ENCODE assay signal across 27 mouse cellular contexts in genomic region chr11:6216834-6217233, GRCm38 (mm10). TPM values are rescaled to one million over a fixed set of nuclear protein-coding genes. Genes with fewer than 3 reads are reported as not detected.
DNase-seq lines count a peak whose midpoint lies in the region; ATAC-seq and TF ChIP-seq lines count a peak whose summit lies in the region.
"Had no signal": no experiment of that assay in that cellular context is flagged by ENCODE, and none has a peak within 500 bp of the region (broad histone marks: within the 10 kb centered on the region; RNA-seq: fewer than 3 reads in every experiment).

No protein-coding gene starts in this region.

- no peak overlapping the region for H3K4me3 ChIP-seq in heart, embryonic 13.5 days
- H3K4me3 ChIP-seq in heart, adult 2 months, result no peak overlapping the region
- H3K4me3 ChIP-seq in MEL (ENCODE audit: control insufficient read depth in 1 of 2, insufficient read depth in 1 of 2, low read depth in 2 of 2, low read length in 2 of 2), result no peak overlapping the region
- H3K4me3 ChIP-seq: gastrocnemius, adult 2 months; heart, embryonic 12.5 days; hindbrain, embryonic 13.5 days; megakaryocyte, embryonic 14.5 days; midbrain, embryonic 13.5 days had no signal

- H3K27ac ChIP-seq in heart, embryonic 13.5 days (replicated peaks), result no peak overlapping the region
- no peak overlapping the region for H3K27ac ChIP-seq in heart, adult 2 months
- H3K27ac ChIP-seq in MEL (ENCODE audit: control insufficient read depth, low read depth, low read length), result no peak overlapping the region
- H3K27ac ChIP-seq: gastrocnemius, adult 2 months; hindbrain, embryonic 13.5 days; midbrain, embryonic 13.5 days had no signal

- no peaks in the 10 kb centered on the region for H3K4me1 ChIP-seq in heart, embryonic 13.5 days
- no peaks in the 10 kb centered on the region for H3K4me1 ChIP-seq in heart, adult 2 months (ENCODE audit: control insufficient read depth, insufficient read depth, low read length)
- H3K4me1 ChIP-seq in MEL (ENCODE audit: control insufficient read depth in 1 of 2, insufficient read depth in 2 of 2, low read length in 2 of 2), result no peaks in the 10 kb centered on the region
- H3K4me1 ChIP-seq: hindbrain, embryonic 13.5 days; midbrain, embryonic 13.5 days had no signal

- DNase-seq in heart, adult 2 months, result no peak
- peak; percentile 20 for DNase-seq in MEL (ENCODE audit: low read depth, low spot score)
- DNase-seq in brain, embryonic 14.5 days (ENCODE audit: low read depth), result peak; percentile 2
- peak; percentile 14 for DNase-seq in lung, postnatal 10 days
- no peak for DNase-seq in frontal cortex, postnatal 25 days (ENCODE audit: low spot score in 2 of 2)
- no peak for DNase-seq in kidney, postnatal 36 days
- no peak for DNase-seq in gastrocnemius, postnatal 25 days
- DNase-seq: adrenal gland, postnatal 14 days; cerebellum, adult 9-10 months; gastrocnemius, adult 2 months; kidney, adult 8-10 months; kidney, postnatal 10 days; right cerebral cortex, postnatal 25 days; thymus, postnatal 36 days had no signal

- intact Hi-C loops in heart, adult 2 months (cut with DNase I), result no loop called here

- H3K27me3 ChIP-seq in heart, embryonic 13.5 days (replicated peaks), result peaks cover 25% of the 10 kb centered on the region
- no peaks in the 10 kb centered on the region for H3K27me3 ChIP-seq in heart, adult 2 months (ENCODE audit: control insufficient read depth, insufficient read depth, low read length)
- H3K27me3 ChIP-seq in MEL (ENCODE audit: control insufficient read depth in 1 of 2, insufficient read depth in 2 of 2, low read length in 2 of 2), result peaks cover 0 to 1% of the 10 kb centered on the region in 2 experiments; a peak in 2 of 4 replicates
- H3K27me3 ChIP-seq: midbrain, embryonic 13.5 days had no signal

- no peak overlapping the region for H3K9ac ChIP-seq in heart, embryonic 13.5 days
- no peak overlapping the region for H3K9ac ChIP-seq in heart, adult 2 months (ENCODE audit: low read depth, low read length)
- H3K9ac ChIP-seq in MEL (ENCODE audit: control insufficient read depth, low read depth, low read length, poor library complexity, severe bottlenecking), result no peak overlapping the region
- H3K9ac ChIP-seq: heart, embryonic 12.5 days; hindbrain, embryonic 13.5 days; midbrain, embryonic 13.5 days had no signal

- H3K9me3 ChIP-seq in heart, embryonic 13.5 days, result no peaks in the 10 kb centered on the region
- H3K9me3 ChIP-seq in MEL (replicated peaks; ENCODE audit: insufficient read depth, low read length), result no peaks in the 10 kb centered on the region
- H3K9me3 ChIP-seq: heart, embryonic 12.5 days; hindbrain, embryonic 13.5 days; megakaryocyte, embryonic 14.5 days; midbrain, embryonic 13.5 days had no signal

- TF ChIP-seq RAD21 in MEL (IDR thresholded peaks at IDR 0.05; ENCODE audit: low read depth, low read length), result no peak

- TF ChIP-seq EP300 in heart, adult 2 months (IDR thresholded peaks at IDR 0.05; ENCODE audit: insufficient read depth, low read depth, low read length), result no peak
- no peak for TF ChIP-seq EP300 in MEL (IDR thresholded peaks at IDR 0.05; ENCODE audit: low read depth in 1 of 2, low read length in 2 of 2)

- WGBS in heart, embryonic 13.5 days, result 30% methylated on average over 3 of the region's 3 CpGs
- 42% methylated on average over 3 of the region's 3 CpGs for WGBS in heart, adult 2 months

- no peaks in the 10 kb centered on the region for H3K79me2 ChIP-seq in heart, adult 2 months (replicated peaks; ENCODE audit: control insufficient read depth, insufficient read depth, low read length)
- no peaks in the 10 kb centered on the region for H3K79me2 ChIP-seq in MEL (ENCODE audit: control insufficient read depth, insufficient read depth, low read length, poor library complexity)

- no peak for TF ChIP-seq CTCF in heart, adult 2 months (IDR thresholded peaks at IDR 0.05)
- no peak for TF ChIP-seq CTCF in MEL (IDR thresholded peaks at IDR 0.05 in 2 of 3, conservative IDR thresholded peaks at IDR 0.05 in 1 of 3; ENCODE audit: control insufficient read depth in 1 of 3, insufficient read depth in 1 of 3, low read depth in 2 of 3, low read length in 3 of 3, poor library complexity in 1 of 3, severe bottlenecking in 1 of 3)
- TF ChIP-seq CTCF in brain, embryonic 14.5 days (IDR thresholded peaks at IDR 0.05; ENCODE audit: borderline replicate concordance, extremely low read depth, insufficient read depth, insufficient read length), result no peak

- ATAC-seq in heart, embryonic 13.5 days (ENCODE audit: extremely low read depth, insufficient number of reproducible peaks, low FRiP score, low TSS enrichment), result peak; percentile 51; the same call in 1 of the 2 replicates
- ATAC-seq: inflammation-experienced regulatory T-cells, adult 6 months; midbrain, embryonic 13.5 days had no signal

- TF ChIP-seq POLR2A in heart, adult 2 months (IDR thresholded peaks at IDR 0.05; ENCODE audit: insufficient read depth, low read depth, low read length), result no peak
- no peak for TF ChIP-seq POLR2A in MEL (IDR thresholded peaks at IDR 0.05; ENCODE audit: control insufficient read depth in 1 of 2, insufficient read depth in 1 of 2, low read depth in 1 of 2, low read length in 2 of 2, poor library complexity in 1 of 2)
- TF ChIP-seq POLR2A in brain, embryonic 14.5 days (IDR thresholded peaks at IDR 0.05; ENCODE audit: borderline replicate concordance, extremely low read depth, insufficient read depth, insufficient read length, poor library complexity, severe bottlenecking), result no peak

- H3K4me2 ChIP-seq in heart, embryonic 13.5 days, result no peak overlapping the region
- H3K4me2 ChIP-seq: heart, embryonic 12.5 days; hindbrain, embryonic 13.5 days; midbrain, embryonic 13.5 days had no signal

- H3K36me3 ChIP-seq in heart, embryonic 13.5 days, result no peaks in the 10 kb centered on the region
- no peaks in the 10 kb centered on the region for H3K36me3 ChIP-seq in heart, adult 2 months (ENCODE audit: control insufficient read depth, insufficient read depth, low read length)
- no peaks in the 10 kb centered on the region for H3K36me3 ChIP-seq in MEL (ENCODE audit: control insufficient read depth in 1 of 2, insufficient read depth in 2 of 2, low read length in 2 of 2)
- H3K36me3 ChIP-seq: heart, embryonic 12.5 days; hindbrain, embryonic 13.5 days; midbrain, embryonic 13.5 days had no signal

TF ChIP-seq in MEL, 35 proteins besides CTCF, POLR2A, EP300 and RAD21:
- TF ChIP-seq NELFE (IDR thresholded peaks at IDR 0.05; ENCODE audit: low read depth, low read length), result no peak
- TF ChIP-seq ELF1 (IDR thresholded peaks at IDR 0.05; ENCODE audit: low read depth, low read length), result no peak
- no peak for TF ChIP-seq MAX (IDR thresholded peaks at IDR 0.05; ENCODE audit: low read length)
- no peak for TF ChIP-seq ETS1 (IDR thresholded peaks at IDR 0.05; ENCODE audit: low read depth, low read length)

RNA-seq across cellular contexts. Expression of gene Npc1l1, which starts 13.1 kb away (rescaled TPM):
- not detected in 2 replicates for polyA plus RNA-seq in heart, embryonic 13.5 days (2015; fragmentation: Nextera tagmentation; extraction: Ambion mirVana)
- total RNA-seq in heart, adult 2 months (2021), result under 1 TPM in 1 of 2 experiments, not detected in 1; 0.08 TPM
- 0.25 and 0.38 TPM in 2 replicates for polyA plus RNA-seq in heart, adult 2 months (2012; rRNA removed)
- total RNA-seq in MEL (2012; rRNA removed), result not detected in 2 replicates
- under 1 TPM in 1 of 2 experiments, not detected in 1; 0.10 TPM for polyA plus RNA-seq in MEL (2012; ENCODE audit: insufficient read depth in 1 of 2, insufficient read length in 2 of 2, low read depth in 1 of 2, low replicate concordance in 2 of 2, missing spikeins in 1 of 2)
- polyA plus RNA-seq in brain, embryonic 14.5 days (2012; rRNA removed), result 0.21 and 0.23 TPM in 2 replicates
- total RNA-seq in gastrocnemius, postnatal 25 days (2021), result under 1 TPM; 0.19 to 0.33 TPM
- total RNA-seq: adrenal gland, postnatal 14 days; heart, postnatal 25 days; liver, adult 2 months; monocyte, adult 5-6 weeks; neutrophil, adult 5-6 weeks had no signal
- polyA plus RNA-seq: forebrain, embryonic 11.5 days; heart, embryonic 12.5 days; inflammation-experienced regulatory T-cells, adult 6 months; limb, embryonic 11.5 days had no signal

RNA-seq across cellular contexts. Expression of gene Nudcd3, which starts 16.6 kb away (rescaled TPM):
- 30.1 and 33.2 TPM in 2 replicates for polyA plus RNA-seq in heart, embryonic 13.5 days (2015; fragmentation: Nextera tagmentation; extraction: Ambion mirVana)
- 10 to 100 TPM; 59.3 to 65.4 TPM for total RNA-seq in heart, adult 2 months (2021)
- polyA plus RNA-seq in heart, adult 2 months (2012; rRNA removed), result 50.4 and 80.7 TPM in 2 replicates
- total RNA-seq in MEL (2012; rRNA removed), result 29.8 and 33.3 TPM in 2 replicates
- 10 to 100 TPM in 1 of 2 experiments, not detected in 1; 50.5 TPM for polyA plus RNA-seq in MEL (2012; ENCODE audit: insufficient read depth in 1 of 2, insufficient read length in 2 of 2, low read depth in 1 of 2, low replicate concordance in 2 of 2, missing spikeins in 1 of 2)
- 69.9 and 80.9 TPM in 2 replicates for polyA plus RNA-seq in brain, embryonic 14.5 days (2012; rRNA removed)
- total RNA-seq in gastrocnemius, postnatal 25 days (2021), result 10 to 100 TPM; 57.6 to 60.3 TPM

RNA-seq across cellular contexts. Expression of gene A730071L15Rik, which starts 17.0 kb away (rescaled TPM):
- 0.32 and 0.55 TPM in 2 replicates for polyA plus RNA-seq in heart, embryonic 13.5 days (2015; fragmentation: Nextera tagmentation; extraction: Ambion mirVana)
- not detected for total RNA-seq in heart, adult 2 months (2021)
- polyA plus RNA-seq in heart, adult 2 months (2012; rRNA removed), result 0.09 TPM in 1 of 2 replicates, not detected in the other
- 0.33 and 0.46 TPM in 2 replicates for total RNA-seq in MEL (2012; rRNA removed)
- under 1 TPM in 1 of 2 experiments, not detected in 1; 0.13 TPM for polyA plus RNA-seq in MEL (2012; ENCODE audit: insufficient read depth in 1 of 2, insufficient read length in 2 of 2, low read depth in 1 of 2, low replicate concordance in 2 of 2, missing spikeins in 1 of 2)
- 0.06 and 0.14 TPM in 2 replicates for polyA plus RNA-seq in brain, embryonic 14.5 days (2012; rRNA removed)
- total RNA-seq in gastrocnemius, postnatal 25 days (2021), result under 1 TPM; 0.16 to 0.23 TPM
- total RNA-seq: adrenal gland, postnatal 14 days; layer of hippocampus, adult 18-20 months had no signal
- polyA plus RNA-seq: heart, embryonic 12.5 days; inflammation-experienced regulatory T-cells, adult 6 months had no signal

RNA-seq across cellular contexts. Expression of gene Ddx56, which starts 50.7 kb away (rescaled TPM):
- polyA plus RNA-seq in heart, embryonic 13.5 days (2015; fragmentation: Nextera tagmentation; extraction: Ambion mirVana), result 59.4 and 60.0 TPM in 2 replicates
- total RNA-seq in heart, adult 2 months (2021), result 10 to 100 TPM; 19.7 to 22.0 TPM
- polyA plus RNA-seq in heart, adult 2 months (2012; rRNA removed), result 21.1 and 25.2 TPM in 2 replicates
- 178 and 201 TPM in 2 replicates for total RNA-seq in MEL (2012; rRNA removed)
- 100 to 1,000 TPM in 1 of 2 experiments, not detected in 1; 138 TPM for polyA plus RNA-seq in MEL (2012; ENCODE audit: insufficient read depth in 1 of 2, insufficient read length in 2 of 2, low read depth in 1 of 2, low replicate concordance in 2 of 2, missing spikeins in 1 of 2)
- polyA plus RNA-seq in brain, embryonic 14.5 days (2012; rRNA removed), result 47.5 and 60.2 TPM in 2 replicates
- 10 to 100 TPM; 27.1 to 35.2 TPM for total RNA-seq in gastrocnemius, postnatal 25 days (2021)

RNA-seq across cellular contexts. Expression of gene Tmed4, which starts 57.8 kb away (rescaled TPM):
- 71.3 and 83.0 TPM in 2 replicates for polyA plus RNA-seq in heart, embryonic 13.5 days (2015; fragmentation: Nextera tagmentation; extraction: Ambion mirVana)
- total RNA-seq in heart, adult 2 months (2021), result 10 to 100 TPM; 85.5 to 96.6 TPM
- 138 and 175 TPM in 2 replicates for polyA plus RNA-seq in heart, adult 2 months (2012; rRNA removed)
- total RNA-seq in MEL (2012; rRNA removed), result 47.8 and 60.9 TPM in 2 replicates
- polyA plus RNA-seq in MEL (2012; ENCODE audit: insufficient read depth in 1 of 2, insufficient read length in 2 of 2, low read depth in 1 of 2, low replicate concordance in 2 of 2, missing spikeins in 1 of 2), result 10 to 100 TPM in 1 of 2 experiments, not detected in 1; 66.5 TPM
- 145 and 218 TPM in 2 replicates for polyA plus RNA-seq in brain, embryonic 14.5 days (2012; rRNA removed)
- total RNA-seq in gastrocnemius, postnatal 25 days (2021), result 10 to 100 TPM; 54.1 to 57.4 TPM

Comparison
In these comparisons a context has a peak if more than half of its experiments do, and no peak if none do; other contexts are left out.
1. DNase-seq: peak in MEL (single experiment), brain, embryonic 14.5 days (single experiment) and lung, postnatal 10 days (single experiment); none in heart, adult 2 months (0 of 2), frontal cortex, postnatal 25 days (0 of 2), kidney, postnatal 36 days (0 of 2) and gastrocnemius, postnatal 25 days (single experiment).